Mouse (Mus musculus) MEL (cell line): Measurements from ENCODE around the gene Arid1b.

Experiments used
- CHD1 ChIP-seq: IDR thresholded peaks from 2 replicates; pipeline ENCODE4 v1.6.1; 2012; ENCODE audit warnings: low read depth, mild to moderate bottlenecking, inconsistent platforms, low read length, improper control_type of control experiment
- CTCF ChIP-seq, 3 experiments: IDR thresholded peaks in 2 of 3; conservative IDR thresholded peaks in 1 of 3; 2 replicates each; pipeline ENCODE4 v1.5.1; 2011 to 2012; ENCODE audit warnings: low read length in 3 of 3, low read depth in 2 of 3, mild to moderate bottlenecking in 2 of 3, improper control_type of control experiment in 1 of 3, inconsistent platforms in 1 of 3, mixed read lengths in 1 of 3, moderate library complexity in 1 of 3; ENCODE audit not compliant: control insufficient read depth in 1 of 3, insufficient read depth in 1 of 3, poor library complexity in 1 of 3, severe bottlenecking in 1 of 3
- E2F4 ChIP-seq: IDR thresholded peaks from 2 replicates; pipeline ENCODE4 v1.6.1; 2011; ENCODE audit warnings: low read depth, low read length, improper control_type of control experiment, borderline replicate concordance
- NELFE ChIP-seq: IDR thresholded peaks from 2 replicates; pipeline ENCODE4 v1.6.1; 2011; ENCODE audit warnings: low read depth, low read length, improper control_type of control experiment
- POLR2A ChIP-seq, 2 experiments: IDR thresholded peaks; 2 replicates each; pipeline ENCODE4 v1.6.1; 2011 to 2012; ENCODE audit warnings: low read length in 2 of 2, mild to moderate bottlenecking in 2 of 2, control low read depth in 1 of 2, improper control_type of control experiment in 1 of 2, low read depth in 1 of 2, moderate library complexity in 1 of 2; ENCODE audit not compliant: control insufficient read depth in 1 of 2, insufficient read depth in 1 of 2, poor library complexity in 1 of 2

GRCm38 (mm10) chr17:5094636-5095035 is 100.5 kb downstream of the Arid1b start:
- no peak for TF ChIP-seq POLR2A (IDR thresholded peaks at IDR 0.05; ENCODE audit: control insufficient read depth in 1 of 2, insufficient read depth in 1 of 2, low read depth in 1 of 2, low read length in 2 of 2, poor library complexity in 1 of 2)
- no peak for TF ChIP-seq CTCF (IDR thresholded peaks at IDR 0.05 in 2 of 3, conservative IDR thresholded peaks at IDR 0.05 in 1 of 3; ENCODE audit: control insufficient read depth in 1 of 3, insufficient read depth in 1 of 3, low read depth in 2 of 3, low read length in 3 of 3, poor library complexity in 1 of 3, severe bottlenecking in 1 of 3)
- TF ChIP-seq NELFE: no peak
- no peak for TF ChIP-seq CHD1
- TF ChIP-seq E2F4: no peak
